Mouse (Mus musculus): ENCODE results near the gene Tinf2.
A peak's percentile ranks its signal among the peaks of the same experiment; 100 is the strongest.

The Tinf2 gene

GRCm38 (mm10) chr14:55681160-55682117 is at the start of gene Tinf2:
TSS of gene Tinf2 (minus strand) at chr14:55681820.
- DNase-seq (ENCODE audit: low read depth) = peak; percentile 98

GRCm38 (mm10) chr14:55730531-55731032 is 49.0 kb upstream of the Tinf2 start:
- DNase-seq (ENCODE audit: low read depth) = no peak

GRCm38 (mm10) chr14:55730116-55730515 is 48.5 kb upstream of the Tinf2 start:
- no peak for DNase-seq (ENCODE audit: low read depth)

- no peak for DNase-seq (ENCODE audit: low read depth)
Measured at GRCm38 (mm10) chr14:55727889-55728685, 46.5 kb upstream of the Tinf2 start.

GRCm38 (mm10) chr14:55726261-55726660 is 44.6 kb upstream of the Tinf2 start:
- DNase-seq (ENCODE audit: low read depth) = no peak

- peak; percentile 90 for DNase-seq (ENCODE audit: low read depth)
Measured at GRCm38 (mm10) chr14:55724411-55724871, 42.8 kb upstream of the Tinf2 start.

GRCm38 (mm10) chr14:55723433-55723832 is 41.8 kb upstream of the Tinf2 start:
- no peak for DNase-seq (ENCODE audit: low read depth)

GRCm38 (mm10) chr14:55722438-55722945 is 40.9 kb upstream of the Tinf2 start:
- no peak for DNase-seq (ENCODE audit: low read depth)

GRCm38 (mm10) chr14:55721700-55722437 is 40.2 kb upstream of the Tinf2 start, which contains the start of gene Rabggta:
TSS of gene Rabggta (minus strand) at chr14:55722263.
- peak; percentile 97 for DNase-seq (ENCODE audit: low read depth)

- no peak for DNase-seq (ENCODE audit: low read depth)
Measured at GRCm38 (mm10) chr14:55721076-55721475, 39.5 kb upstream of the Tinf2 start.

GRCm38 (mm10) chr14:55720666-55721065 is 39.0 kb upstream of the Tinf2 start:
- no peak for DNase-seq (ENCODE audit: low read depth)

- no peak for DNase-seq (ENCODE audit: low read depth)
Measured at GRCm38 (mm10) chr14:55719737-55720136, 38.1 kb upstream of the Tinf2 start.

- no peak for DNase-seq (ENCODE audit: low read depth)
Measured at GRCm38 (mm10) chr14:55716884-55717283, 35.3 kb upstream of the Tinf2 start.

- DNase-seq (ENCODE audit: low read depth) = no peak
Measured at GRCm38 (mm10) chr14:55716271-55716670, 34.7 kb upstream of the Tinf2 start.

- DNase-seq (ENCODE audit: low read depth) = no peak
Measured at GRCm38 (mm10) chr14:55714893-55715292, 33.3 kb upstream of the Tinf2 start.

- no peak for DNase-seq (ENCODE audit: low read depth)
Measured at GRCm38 (mm10) chr14:55713729-55714122, 32.1 kb upstream of the Tinf2 start, which contains the start of gene Tgm1. TSS of gene Tgm1 (minus strand) at chr14:55713926.

- no peak for DNase-seq (ENCODE audit: low read depth)
Measured at GRCm38 (mm10) chr14:55713007-55713728, 31.5 kb upstream of the Tinf2 start.

- DNase-seq (ENCODE audit: low read depth) = no peak
Measured at GRCm38 (mm10) chr14:55711786-55712185, 30.2 kb upstream of the Tinf2 start.

- DNase-seq (ENCODE audit: low read depth) = no peak
Measured at GRCm38 (mm10) chr14:55709509-55709908, 27.9 kb upstream of the Tinf2 start.

GRCm38 (mm10) chr14:55707397-55707796 is 25.8 kb upstream of the Tinf2 start:
- no peak for DNase-seq (ENCODE audit: low read depth)

All from naive thymus-derived CD4-positive, alpha-beta T cell, adult 2 months (primary cell).